Mouse (Mus musculus): ENCODE results near the gene Txnrd1.

DNA sequence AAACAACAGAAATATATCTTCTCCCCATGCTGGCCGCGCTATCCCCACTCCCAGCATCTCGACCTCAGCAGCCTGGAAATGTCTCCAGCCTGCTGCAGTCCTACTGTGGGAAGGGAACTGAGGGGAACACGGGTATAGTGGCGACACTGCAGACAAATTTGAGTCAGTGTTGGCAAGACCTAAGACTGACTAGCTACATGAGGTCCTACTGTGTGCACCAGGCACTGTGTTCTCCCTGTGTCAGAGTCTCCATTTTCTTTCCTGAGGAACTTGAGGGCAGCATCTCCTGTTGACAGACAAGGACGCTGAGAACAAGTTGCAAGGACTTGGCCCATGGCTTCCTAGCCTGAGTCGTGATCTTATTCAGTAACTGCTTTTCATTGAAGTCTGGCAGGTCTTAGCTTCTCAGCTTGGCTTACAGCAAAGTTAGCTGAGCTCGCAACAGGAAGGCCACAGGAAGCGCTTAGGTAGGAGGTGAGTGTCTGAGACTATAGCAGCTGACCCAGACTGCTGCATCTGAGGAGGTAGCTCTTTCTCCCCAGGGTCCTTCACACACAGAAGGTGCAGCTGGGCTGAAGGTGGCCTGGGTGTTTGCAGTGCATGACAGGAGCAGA is 58.8 kb downstream of the Txnrd1 start:
- TF ChIP-seq POLR2A (IDR thresholded peaks at IDR 0.05; ENCODE audit: borderline replicate concordance, insufficient read depth, low read length) (no peak), CTCF (IDR thresholded peaks at IDR 0.05; ENCODE audit: borderline replicate concordance, insufficient read depth, low read depth, low read length) (no peak)

Data from cerebellum, adult 2 months (tissue).